Mouse (Mus musculus) G1E (cell line): ENCODE measurements at regions not wholly inside any gene's neighbourhood (a gene's known extent, or its start where the extent isn't known, plus 50 kb on each side); places are given as distances from the start of the nearest gene placed in this dataset.

Source experiments
- ATAC-seq: 2 replicates; pipeline ENCODE4 v1.8.0; 2016; ENCODE audit warnings: mild to moderate bottlenecking; ENCODE audit not compliant: insufficient number of reproducible peaks, poor library complexity, low FRiP score, severe bottlenecking; ENCODE audit errors: extremely low read depth
- DNase-seq: peaks from one replicate; pipeline ENCODE4 v3.0.0; 2012; ENCODE audit warnings: low spot score
- H3K27me3 ChIP-seq: 2 replicates; pipeline ENCODE4 v1.6.1; 2012; ENCODE audit warnings: mild to moderate bottlenecking, low read length, inconsistent platforms; ENCODE audit not compliant: insufficient read depth
- H3K36me3 ChIP-seq: replicated peaks from 2 replicates; pipeline ENCODE3; 2012; ENCODE audit warnings: mild to moderate bottlenecking, inconsistent platforms
- H3K4me1 ChIP-seq: 2 replicates; pipeline ENCODE4 v1.6.1; 2012; ENCODE audit warnings: low read depth, low read length, inconsistent platforms, mixed read lengths; ENCODE audit not compliant: insufficient read depth
- H3K4me3 ChIP-seq: 2 replicates; pipeline ENCODE4 v1.5.1; 2012; ENCODE audit warnings: low read depth, mild to moderate bottlenecking, inconsistent platforms, low read length, moderate library complexity, mixed read lengths
- H3K9me3 ChIP-seq: replicated peaks from 2 replicates; pipeline ENCODE4 v1.6.1; 2012; ENCODE audit warnings: inconsistent platforms
- CTCF ChIP-seq: IDR thresholded peaks from 2 replicates; pipeline ENCODE4 v1.5.1; 2012; ENCODE audit warnings: low read depth, low read length, inconsistent platforms, mixed read lengths
- GATA1 ChIP-seq: IDR thresholded peaks from 2 replicates; pipeline ENCODE4 v1.6.1; 2012; ENCODE audit warnings: borderline replicate concordance, low read length, inconsistent platforms, mixed read lengths
- GATA2 ChIP-seq: IDR thresholded peaks from 2 replicates; pipeline ENCODE4 v1.6.1; 2012; ENCODE audit warnings: low read depth, low read length, inconsistent platforms, borderline replicate concordance
- POLR2AphosphoS5 ChIP-seq: IDR thresholded peaks from 2 replicates; pipeline ENCODE4 v1.6.1; 2012; ENCODE audit warnings: low read depth, low read length, inconsistent platforms; ENCODE audit not compliant: insufficient replicate concordance
- TAL1 ChIP-seq: conservative IDR thresholded peaks from 2 replicates; pipeline ENCODE4 v1.6.1; 2012; ENCODE audit warnings: low read depth, low read length, inconsistent platforms, mixed read lengths

DNA sequence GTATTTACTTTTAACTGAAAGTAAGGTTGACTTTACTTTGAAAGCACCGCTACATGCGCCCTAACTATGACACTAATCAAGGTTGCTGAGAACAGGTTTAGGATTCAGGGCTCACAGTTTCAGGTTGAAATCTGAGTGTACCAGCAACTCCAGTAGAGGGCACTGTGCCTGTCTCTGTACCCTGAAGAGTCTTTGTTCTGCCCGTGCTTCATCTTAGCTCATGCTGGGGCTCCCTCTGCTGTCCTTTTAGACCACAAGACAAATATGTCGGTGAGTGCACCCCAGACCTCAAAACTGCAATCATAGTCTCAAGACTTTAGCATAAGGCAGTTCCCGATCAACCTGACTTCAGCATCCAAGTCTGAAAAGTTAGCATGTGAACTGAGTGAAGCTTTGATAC, 440.9 kb upstream of the Fam241a start:
- no peak overlapping the region for H3K4me3 ChIP-seq
- H3K9me3 ChIP-seq = no peaks in the 10 kb centered on the region
- peak; percentile 54 for ATAC-seq
- DNase-seq = no peak
- TF ChIP-seq TAL1 (no peak), GATA1 (no peak)
- no peaks in the 10 kb centered on the region for H3K36me3 ChIP-seq
- no peaks in the 10 kb centered on the region for H3K27me3 ChIP-seq
- no peaks in the 10 kb centered on the region for H3K4me1 ChIP-seq

DNA sequence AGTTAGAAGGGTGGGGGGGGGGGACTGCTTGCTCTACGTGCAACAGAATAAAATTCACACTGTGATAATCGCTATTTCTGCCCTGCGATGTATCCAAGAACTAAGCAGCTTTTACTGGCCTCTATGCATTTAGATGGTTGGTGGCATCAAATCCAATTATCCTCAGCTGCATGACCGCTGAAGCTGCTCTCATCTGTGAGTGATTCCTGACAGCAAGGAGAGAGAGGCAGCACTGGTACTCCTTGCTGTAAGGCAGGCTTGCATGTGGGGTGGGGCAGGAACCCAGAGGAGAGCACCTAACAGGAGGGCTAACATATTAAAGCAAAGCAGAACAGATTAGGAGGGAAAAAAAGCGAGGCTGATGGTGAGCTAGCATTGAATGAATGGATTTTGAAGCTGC, 431.6 kb upstream of the Fam241a start:
- no peaks in the 10 kb centered on the region for H3K27me3 ChIP-seq
- no peak for DNase-seq
- TF ChIP-seq CTCF = no peak
- TF ChIP-seq GATA2 = no peak
- no peak for TF ChIP-seq TAL1
- no peak for TF ChIP-seq POLR2AphosphoS5
- TF ChIP-seq GATA1 = no peak

DNA sequence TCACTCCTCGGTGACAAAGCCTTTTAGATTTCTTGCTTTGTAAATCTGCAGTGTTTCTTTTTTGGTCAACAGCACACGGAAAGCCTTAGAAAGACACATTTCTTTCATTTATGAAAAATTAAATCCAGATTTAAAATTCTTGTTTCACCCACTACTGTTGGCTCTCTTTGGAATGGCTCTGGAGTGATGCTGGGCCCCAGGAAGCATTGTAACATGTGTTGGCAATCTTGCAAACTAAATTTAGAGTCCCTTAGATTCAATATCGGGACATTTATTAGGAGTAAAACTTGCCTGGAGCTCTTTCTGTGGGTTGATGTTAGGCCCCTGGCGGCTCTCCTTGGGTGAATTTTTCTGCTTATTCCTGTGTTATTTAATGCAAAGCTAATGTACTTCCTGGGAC, 405.2 kb upstream of the Fam241a start:
- H3K4me1 ChIP-seq = no peaks in the 10 kb centered on the region
- no peak overlapping the region for H3K4me3 ChIP-seq
- 0 out of 2 replicates have a peak, but pooled peaks cover 4% of the 10 kb centered on the region for H3K9me3 ChIP-seq
- no peak for DNase-seq
- no peaks in the 10 kb centered on the region for H3K27me3 ChIP-seq
- ATAC-seq = no peak
- no peak for TF ChIP-seq TAL1
- no peak for TF ChIP-seq POLR2AphosphoS5
- no peak for TF ChIP-seq GATA1
- no peak for TF ChIP-seq GATA2
- TF ChIP-seq CTCF = no peak
- no peaks in the 10 kb centered on the region for H3K36me3 ChIP-seq

More for the DNA sequence above, 431.6 kb upstream of the Fam241a start:
- H3K36me3 ChIP-seq = no peaks in the 10 kb centered on the region
- ATAC-seq = no peak
- peaks cover 3% of the 10 kb centered on the region; the same call in 1 of the 2 replicates for H3K9me3 ChIP-seq
- H3K4me1 ChIP-seq = no peaks in the 10 kb centered on the region
- H3K4me3 ChIP-seq = no peak overlapping the region

DNA sequence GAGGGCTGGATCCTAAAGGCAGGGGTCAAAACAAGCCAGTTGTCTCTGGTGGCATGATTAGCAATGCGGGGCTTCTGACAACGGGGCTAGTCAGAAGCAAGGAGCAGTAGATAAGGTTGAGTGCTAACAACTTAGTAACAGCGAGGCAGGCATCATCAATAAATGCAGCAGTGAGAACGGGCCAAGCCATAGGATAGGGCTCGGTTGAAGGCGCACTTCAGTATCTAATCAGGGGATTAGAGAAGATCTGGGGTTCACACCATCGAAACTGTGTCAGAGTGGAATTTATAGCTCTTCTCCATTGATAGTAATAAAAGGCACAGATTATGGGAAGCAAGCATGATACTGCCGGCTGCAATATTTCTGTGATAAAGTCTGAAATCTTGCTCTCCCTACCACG, 402.0 kb upstream of the Fam241a start:
- ATAC-seq = no peak
- TF ChIP-seq GATA1 = no peak
- TF ChIP-seq POLR2AphosphoS5 = no peak
- no peak for TF ChIP-seq CTCF
- no peak for TF ChIP-seq GATA2
- no peak for TF ChIP-seq TAL1

DNA sequence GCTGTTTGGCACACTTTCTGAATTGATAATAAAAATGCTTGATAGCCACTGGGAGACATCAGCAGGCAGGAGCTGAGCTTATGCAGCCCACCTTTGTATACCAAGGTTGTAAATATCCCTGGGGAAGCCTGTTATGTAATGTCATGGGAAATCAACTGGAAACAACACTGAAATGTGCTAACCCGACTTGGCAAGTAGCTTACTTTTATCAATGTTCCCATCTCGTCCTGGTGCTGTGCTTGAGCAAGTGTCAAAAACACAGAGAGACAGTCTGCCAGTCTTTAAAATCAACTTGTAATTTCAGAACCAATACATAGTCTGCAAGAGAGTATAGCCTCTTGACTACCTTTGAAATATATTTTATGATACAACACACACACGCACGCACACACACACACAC, 391.7 kb upstream of the Fam241a start:
- DNase-seq (no peak), ATAC-seq (no peak)
- H3K4me1 ChIP-seq = no peaks in the 10 kb centered on the region
- no peaks in the 10 kb centered on the region for H3K9me3 ChIP-seq
- no peaks in the 10 kb centered on the region for H3K27me3 ChIP-seq
- TF ChIP-seq CTCF (no peak), GATA1 (no peak), GATA2 (no peak), TAL1 (no peak), POLR2AphosphoS5 (no peak)
- no peaks in the 10 kb centered on the region for H3K36me3 ChIP-seq
- no peak overlapping the region for H3K4me3 ChIP-seq

More for the DNA sequence above, 402.0 kb upstream of the Fam241a start:
- no peak for DNase-seq
- no peak overlapping the region for H3K4me3 ChIP-seq
- no peaks in the 10 kb centered on the region for H3K4me1 ChIP-seq
- H3K9me3 ChIP-seq = 0 out of 2 replicates have a peak, but pooled peaks cover 4% of the 10 kb centered on the region
- H3K36me3 ChIP-seq = no peaks in the 10 kb centered on the region
- H3K27me3 ChIP-seq = no peaks in the 10 kb centered on the region

DNA sequence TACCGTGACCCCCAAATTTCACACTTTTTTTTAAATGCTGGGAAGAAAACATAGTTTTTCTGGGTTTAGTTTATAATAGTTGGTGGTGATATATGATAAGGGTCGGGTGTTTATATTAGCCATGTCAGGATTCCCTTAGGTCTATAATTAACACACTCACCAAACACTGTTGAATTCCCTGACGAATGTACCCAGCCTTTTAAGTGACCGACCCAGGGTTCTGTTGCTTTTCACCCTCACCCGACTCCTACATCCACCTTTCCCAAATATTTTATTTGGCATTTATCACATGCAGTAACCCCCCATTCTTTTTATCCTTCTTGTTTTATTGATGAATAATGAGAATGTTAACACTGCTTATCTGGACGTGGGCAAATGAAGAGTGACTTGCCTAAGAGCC, 389.1 kb upstream of the Fam241a start:
- Histone ChIP-seq H3K4me3 (no peak overlapping the region), H3K27me3 (no peaks in the 10 kb centered on the region), H3K9me3 (0 out of 2 replicates have a peak, but pooled peaks cover 2% of the 10 kb centered on the region), H3K4me1 (no peaks in the 10 kb centered on the region), H3K36me3 (no peaks in the 10 kb centered on the region)
- no peak for DNase-seq
- TF ChIP-seq TAL1 (no peak), CTCF (no peak), GATA2 (no peak), POLR2AphosphoS5 (no peak), GATA1 (no peak)
- ATAC-seq = no peak
